Mouse (Mus musculus) ovary, postnatal 14 days (tissue): ENCODE results near the gene Edn3.

ENCODE experiments used
- DNase-seq: peaks from one replicate; pipeline ENCODE4 v3.0.0; 2022; ENCODE audit warnings: low spot score

Edn3 gene

GRCm38 (mm10) chr2:174760479-174761121, at the start of gene Edn3:
Gene Edn3 (plus strand): TSS chr2:174760619.
- no peak for DNase-seq

- no peak for DNase-seq
These were observed 48.4 kb upstream of the Edn3 start for GRCm38 (mm10) chr2:174712043-174712442.

- no peak for DNase-seq
These were observed 44.5 kb upstream of the Edn3 start for GRCm38 (mm10) chr2:174715938-174716337.

GRCm38 (mm10) chr2:174717857-174718256, 42.6 kb upstream of the Edn3 start:
- DNase-seq: no peak

GRCm38 (mm10) chr2:174727114-174727823, 33.1 kb upstream of the Edn3 start:
- no peak for DNase-seq

GRCm38 (mm10) chr2:174731939-174732338, 28.5 kb upstream of the Edn3 start:
- no peak for DNase-seq

- DNase-seq: no peak
These were observed 25.1 kb upstream of the Edn3 start for GRCm38 (mm10) chr2:174735270-174735669.

GRCm38 (mm10) chr2:174747182-174747581, 13.2 kb upstream of the Edn3 start:
- no peak for DNase-seq

- DNase-seq: no peak
These were observed 12.0 kb upstream of the Edn3 start for GRCm38 (mm10) chr2:174748381-174748780.

GRCm38 (mm10) chr2:174753197-174753596, 7.2 kb upstream of the Edn3 start:
- DNase-seq: no peak

GRCm38 (mm10) chr2:174754231-174754630, 6.2 kb upstream of the Edn3 start:
- no peak for DNase-seq

- DNase-seq: no peak
These were observed 1.2 kb upstream of the Edn3 start for GRCm38 (mm10) chr2:174759189-174759588.

GRCm38 (mm10) chr2:174761452-174762101, 1.2 kb downstream of the Edn3 start:
- DNase-seq: no peak

GRCm38 (mm10) chr2:174762310-174762709, 1.9 kb downstream of the Edn3 start:
- no peak for DNase-seq

- DNase-seq: no peak
These were observed 8.6 kb downstream of the Edn3 start for GRCm38 (mm10) chr2:174768891-174769528.

- no peak for DNase-seq
These were observed 14.0 kb downstream of the Edn3 start for GRCm38 (mm10) chr2:174774177-174775111.

GRCm38 (mm10) chr2:174782016-174782415, 21.6 kb downstream of the Edn3 start:
- no peak for DNase-seq

GRCm38 (mm10) chr2:174782880-174783279, 22.5 kb downstream of the Edn3 start:
- no peak for DNase-seq

GRCm38 (mm10) chr2:174788830-174789229, 28.4 kb downstream of the Edn3 start:
- DNase-seq: no peak

GRCm38 (mm10) chr2:174792436-174793125, 32.2 kb downstream of the Edn3 start:
- no peak for DNase-seq

- no peak for DNase-seq
These were observed 32.8 kb downstream of the Edn3 start for GRCm38 (mm10) chr2:174793181-174793580.
